Mouse (Mus musculus) CH12.LX (cell line): ENCODE measurements around the gene Pitpnm2. TPM values are rescaled to one million over a fixed set of nuclear protein-coding genes. Genes with fewer than 3 reads are reported as not detected.

Experiments used
- DNase-seq: peaks from one replicate; pipeline ENCODE4 v3.0.0-alpha.2; 2013; ENCODE audit errors: extremely low read depth
- H3K27ac ChIP-seq: 2 replicates; pipeline ENCODE4 v1.5.1; 2012; ENCODE audit warnings: low read depth, mild to moderate bottlenecking, control low read depth, moderate library complexity; ENCODE audit not compliant: insufficient read depth
- H3K27me3 ChIP-seq: replicated peaks from 2 replicates; pipeline ENCODE3; 2012; ENCODE audit warnings: inconsistent platforms
- H3K36me3 ChIP-seq, 2 experiments: replicated peaks in 1 of 2; 2 replicates each; pipeline versions ENCODE3 to v1.6.1; 2012; ENCODE audit warnings: inconsistent platforms in 1 of 2, low read length in 1 of 2, mild to moderate bottlenecking in 1 of 2, mixed read lengths in 1 of 2, moderate library complexity in 1 of 2; ENCODE audit not compliant: control insufficient read depth in 1 of 2, insufficient read depth in 1 of 2
- H3K4me1 ChIP-seq, 2 experiments: 2 replicates each; pipeline ENCODE4 v1.6.1; 2012; ENCODE audit warnings: inconsistent platforms in 1 of 2, moderate library complexity in 1 of 2; ENCODE audit not compliant: insufficient read depth in 2 of 2, control insufficient read depth in 1 of 2
- H3K4me2 ChIP-seq: 2 replicates; pipeline ENCODE4 v1.6.1; 2012; ENCODE audit warnings: low read depth, mild to moderate bottlenecking, control low read depth; ENCODE audit not compliant: poor library complexity, insufficient read depth, severe bottlenecking
- H3K4me3 ChIP-seq, 3 experiments: fragments of 150-350 bp in 1 of 3; sonication (generic) in 1 of 3; replicated peaks in 1 of 3; 2 replicates each; pipeline versions ENCODE3 to v1.5.1; 2011 to 2012; ENCODE audit warnings: low read depth in 2 of 3, low read length in 2 of 3, mild to moderate bottlenecking in 2 of 3, moderate library complexity in 2 of 3, control low read depth in 1 of 3, improper control_type of control experiment in 1 of 3, inconsistent platforms in 1 of 3, mixed read lengths in 1 of 3; ENCODE audit not compliant: poor library complexity in 1 of 3
- H3K79me2 ChIP-seq: replicated peaks from 2 replicates; pipeline ENCODE4 v1.6.1; 2012; ENCODE audit warnings: mild to moderate bottlenecking, moderate library complexity; ENCODE audit not compliant: control insufficient read depth, poor library complexity, insufficient read depth, severe bottlenecking; ENCODE audit errors: extremely low read depth
- H3K9ac ChIP-seq: 2 replicates; pipeline ENCODE4 v1.6.1; 2012; ENCODE audit warnings: low read depth, mild to moderate bottlenecking, control low read depth, moderate library complexity; ENCODE audit not compliant: insufficient read depth
- H3K9me3 ChIP-seq: replicated peaks from 2 replicates; pipeline ENCODE3; 2012; ENCODE audit warnings: low read length, inconsistent platforms, mixed read lengths
- CHD1 ChIP-seq: IDR thresholded peaks from 2 replicates; pipeline ENCODE4 v1.6.1; 2012; ENCODE audit warnings: low read depth, low read length, improper control_type of control experiment, inconsistent platforms
- CHD2 ChIP-seq: IDR thresholded peaks from 2 replicates; pipeline ENCODE4 v1.6.1; 2011; ENCODE audit warnings: low read length, improper control_type of control experiment
- CTCF ChIP-seq, 2 experiments: IDR thresholded peaks in 1 of 2; conservative IDR thresholded peaks in 1 of 2; 2 replicates each; pipeline ENCODE4 v1.5.1; 2011 to 2012; ENCODE audit warnings: low read depth in 2 of 2, low read length in 2 of 2, improper control_type of control experiment in 1 of 2, inconsistent platforms in 1 of 2, mild to moderate bottlenecking in 1 of 2, moderate library complexity in 1 of 2
- E2F4 ChIP-seq: IDR thresholded peaks from 2 replicates; pipeline ENCODE4 v1.6.1; 2011; ENCODE audit warnings: low read depth, low read length, improper control_type of control experiment; ENCODE audit not compliant: insufficient replicate concordance
- EP300 ChIP-seq: IDR thresholded peaks from 2 replicates; pipeline ENCODE4 v1.6.1; 2011; ENCODE audit warnings: low read length, improper control_type of control experiment
- HCFC1 ChIP-seq: IDR thresholded peaks from 2 replicates; pipeline ENCODE4 v1.6.1; 2012; ENCODE audit warnings: low read depth, mild to moderate bottlenecking, inconsistent platforms, low read length, improper control_type of control experiment
- IRF4 ChIP-seq: IDR thresholded peaks from 2 replicates; pipeline ENCODE4 v1.6.1; 2014; ENCODE audit warnings: low read depth, mild to moderate bottlenecking, inconsistent platforms, low read length, improper control_type of control experiment
- JUND ChIP-seq: conservative IDR thresholded peaks from 2 replicates; pipeline ENCODE4 v1.6.1; 2011; ENCODE audit warnings: low read depth, low read length, improper control_type of control experiment
- MAFK ChIP-seq: IDR thresholded peaks from 2 replicates; pipeline ENCODE4 v1.6.1; 2011; ENCODE audit warnings: low read length, improper control_type of control experiment; ENCODE audit not compliant: insufficient replicate concordance
- MAX ChIP-seq: IDR thresholded peaks from 2 replicates; pipeline ENCODE4 v1.6.1; 2011; ENCODE audit warnings: low read length, improper control_type of control experiment
- MXI1 ChIP-seq: IDR thresholded peaks from 2 replicates; pipeline ENCODE4 v1.6.1; 2011; ENCODE audit warnings: mild to moderate bottlenecking, low read depth, low read length, improper control_type of control experiment
- POLR2AphosphoS2 ChIP-seq: IDR thresholded peaks from 2 replicates; pipeline ENCODE4 v1.6.1; 2011; ENCODE audit warnings: low read depth, low read length, improper control_type of control experiment
- RAD21 ChIP-seq: IDR thresholded peaks from 2 replicates; pipeline ENCODE4 v1.6.1; 2011; ENCODE audit warnings: low read depth, mild to moderate bottlenecking, low read length, improper control_type of control experiment, moderate library complexity
- UBTF ChIP-seq: IDR thresholded peaks from 2 replicates; pipeline ENCODE4 v1.6.1; 2012; ENCODE audit warnings: low read depth, mild to moderate bottlenecking, inconsistent platforms, low read length, improper control_type of control experiment, moderate library complexity
- USF1 ChIP-seq: IDR thresholded peaks from 2 replicates; pipeline ENCODE4 v1.6.1; 2014; ENCODE audit warnings: low read depth, mild to moderate bottlenecking, inconsistent platforms, low read length, improper control_type of control experiment
- USF2 ChIP-seq: conservative IDR thresholded peaks from 2 replicates; pipeline ENCODE4 v1.6.1; 2011; ENCODE audit warnings: low read depth, low read length, improper control_type of control experiment
- ZC3H11A ChIP-seq: IDR thresholded peaks from 2 replicates; pipeline ENCODE4 v1.6.1; 2012; ENCODE audit warnings: low read depth, mild to moderate bottlenecking, inconsistent platforms, low read length, improper control_type of control experiment
- ZKSCAN1 ChIP-seq: IDR thresholded peaks from 2 replicates; pipeline ENCODE4 v1.6.1; 2012; ENCODE audit warnings: low read depth, inconsistent platforms, low read length, improper control_type of control experiment, borderline replicate concordance
- ZMIZ1 ChIP-seq: IDR thresholded peaks from 2 replicates; pipeline ENCODE4 v1.6.1; 2012; ENCODE audit warnings: low read depth, mild to moderate bottlenecking, inconsistent platforms, low read length, improper control_type of control experiment
- dilution Hi-C: fragments of 300-500 bp; cut with MboI; formaldehyde crosslinking; loops from 2 replicates; pipeline ENCODE4 v1.14.3; 2020; ENCODE audit warnings: low sequenced_read_pairs; ENCODE audit not compliant: extremely low pct_unique_long_range_greater_than_20kb, extremely low pct_ligation_motif_present
- in situ Hi-C: fragments of 300-500 bp; cut with MboI; formaldehyde crosslinking; loops from 3 replicates; pipeline ENCODE4 v1.14.3; 2019; ENCODE audit warnings: low sequenced_read_pairs, low pct_ligation_motif_present, low pct_unique_long_range_greater_than_20kb, mixed read lengths
- polyA plus RNA-seq: library from polyadenylated mRNA; unstranded; fragments of >175 nt; gene quantifications from 2 replicates; pipeline ENCODE4 v1.2.1, GENCODE M21; 2012; ENCODE audit warnings: low read depth; ENCODE audit not compliant: insufficient read length
- total RNA-seq, 2 experiments: library from RNA; depleted of rRNA; stranded (reverse); fragments of 300-350 nt in 1 of 2; fragments of >200 nt in 1 of 2; gene quantifications; 2 replicates each; pipeline ENCODE4 v1.2.3; 2012 to 2014

Gene Pitpnm2
- total and polyA plus RNA-seq, 3 experiments, result 1.0 to 11.9 (median 5.3) TPM

- H3K4me2 ChIP-seq, result no peak overlapping the region
- H3K79me2 ChIP-seq, result no peaks in the 10 kb centered on the region
- TF ChIP-seq POLR2AphosphoS2, result no peak
- TF ChIP-seq EP300, result no peak
- no peak overlapping the region for H3K9ac ChIP-seq
- no peaks in the 10 kb centered on the region for H3K4me1 ChIP-seq
- dilution Hi-C loops, result no loop called here
- H3K4me3 ChIP-seq, result no peak overlapping the region
- peaks cover 0 to 29% of the 10 kb centered on the region in 2 experiments for H3K36me3 ChIP-seq
- H3K9me3 ChIP-seq, result no peaks in the 10 kb centered on the region
- in situ Hi-C loops, result loop anchor here (5.0 kb wide), 1 partner anchor 35 kb away; the partner anchor contains the start of gene Arl6ip4
- no peak overlapping the region for H3K27ac ChIP-seq
- DNase-seq, result no peak
- H3K27me3 ChIP-seq, result no peaks in the 10 kb centered on the region
Measured at GRCm38 (mm10) chr5:124152734-124153133, 96.8 kb downstream of the Pitpnm2 start.

GRCm38 (mm10) chr5:124150895-124151294 lies 98.7 kb downstream of the Pitpnm2 start:
- peaks cover 0 to 36% of the 10 kb centered on the region in 2 experiments for H3K36me3 ChIP-seq
- H3K27ac ChIP-seq, result no peak overlapping the region
- H3K4me1 ChIP-seq, result no peaks in the 10 kb centered on the region
- no peak overlapping the region for H3K4me2 ChIP-seq
- in situ Hi-C loops (loop anchor here (5.0 kb wide), 1 partner anchor 34 kb away; the partner anchor contains the start of gene Arl6ip4), dilution Hi-C loops (no loop called here)
- no peak for DNase-seq
- no peaks in the 10 kb centered on the region for H3K9me3 ChIP-seq
- no peak for TF ChIP-seq CHD2
- no peak for TF ChIP-seq CTCF (conservative IDR thresholded peaks at IDR 0.05 in 1 of 2, IDR thresholded peaks at IDR 0.05 in 1 of 2; ENCODE audit: low read depth in 2 of 2, low read length in 2 of 2)
- no peak for TF ChIP-seq EP300
- TF ChIP-seq MXI1, result no peak
- TF ChIP-seq USF2, result no peak
- TF ChIP-seq JUND, result no peak
- no peak for TF ChIP-seq ZKSCAN1
- TF ChIP-seq USF1, result no peak
- TF ChIP-seq MAFK, result no peak
- no peak for TF ChIP-seq E2F4
- no peak for TF ChIP-seq UBTF
- no peak for TF ChIP-seq IRF4
- TF ChIP-seq HCFC1, result no peak
- no peak for TF ChIP-seq RAD21
- TF ChIP-seq ZMIZ1, result no peak
- TF ChIP-seq MAX, result no peak
- no peak for TF ChIP-seq ZC3H11A
- no peak for TF ChIP-seq CHD1
- H3K79me2 ChIP-seq, result no peaks in the 10 kb centered on the region
- no peaks in the 10 kb centered on the region for H3K27me3 ChIP-seq
- H3K9ac ChIP-seq, result no peak overlapping the region
- no peak overlapping the region for H3K4me3 ChIP-seq
